Mouse (Mus musculus) MEL (cell line): ENCODE measurements around the gene Chd3. TPM values are rescaled to one million over a fixed set of nuclear protein-coding genes. Genes with fewer than 3 reads are reported as not detected.
A peak's percentile ranks its signal among the peaks of the same experiment; 100 is the strongest.

Experiments
- DNase-seq: peaks from one replicate; pipeline ENCODE4 v3.0.0; 2011; ENCODE audit warnings: low read depth, low spot score
- H3K27ac ChIP-seq: 2 replicates; pipeline ENCODE4 v1.5.1; 2012; ENCODE audit warnings: low read depth, mild to moderate bottlenecking, control low read depth, low read length, moderate library complexity; ENCODE audit not compliant: control insufficient read depth
- H3K27me3 ChIP-seq, 2 experiments: fragments of 150-350 bp in 1 of 2; sonication (generic) in 1 of 2; 2 replicates each; pipeline ENCODE4 v1.6.1; 2012; ENCODE audit warnings: low read length in 2 of 2, mild to moderate bottlenecking in 2 of 2, improper control_type of control experiment in 1 of 2, moderate library complexity in 1 of 2; ENCODE audit not compliant: insufficient read depth in 2 of 2, control insufficient read depth in 1 of 2
- H3K36me3 ChIP-seq, 2 experiments: 2 replicates each; pipeline ENCODE4 v1.6.1; 2012 to 2014; ENCODE audit warnings: low read length in 2 of 2, improper control_type of control experiment in 1 of 2, inconsistent platforms in 1 of 2, mild to moderate bottlenecking in 1 of 2; ENCODE audit not compliant: insufficient read depth in 2 of 2, control insufficient read depth in 1 of 2
- H3K4me1 ChIP-seq, 2 experiments: fragments of 150-350 bp in 1 of 2; sonication (generic) in 1 of 2; 2 replicates each; pipeline ENCODE4 v1.6.1; 2012; ENCODE audit warnings: low read length in 2 of 2, improper control_type of control experiment in 1 of 2, mild to moderate bottlenecking in 1 of 2; ENCODE audit not compliant: insufficient read depth in 2 of 2, control insufficient read depth in 1 of 2
- H3K4me3 ChIP-seq, 2 experiments: fragments of 150-350 bp in 1 of 2; sonication (generic) in 1 of 2; 2 replicates each; pipeline ENCODE4 v1.5.1; 2012; ENCODE audit warnings: low read depth in 2 of 2, low read length in 2 of 2, mild to moderate bottlenecking in 2 of 2, moderate library complexity in 2 of 2, control low read depth in 1 of 2, improper control_type of control experiment in 1 of 2; ENCODE audit not compliant: control insufficient read depth in 1 of 2, insufficient read depth in 1 of 2
- H3K79me2 ChIP-seq: 2 replicates; pipeline ENCODE4 v1.6.1; 2012; ENCODE audit warnings: mild to moderate bottlenecking, low read length, moderate library complexity; ENCODE audit not compliant: control insufficient read depth, poor library complexity, insufficient read depth
- H3K9ac ChIP-seq: 2 replicates; pipeline ENCODE4 v1.6.1; 2012; ENCODE audit warnings: low read depth, mild to moderate bottlenecking, control low read depth, low read length, moderate library complexity; ENCODE audit not compliant: control insufficient read depth, poor library complexity, severe bottlenecking
- H3K9me3 ChIP-seq: fragments of 150-350 bp; sonication (generic); replicated peaks from 2 replicates; pipeline ENCODE4 v1.6.1; 2012; ENCODE audit warnings: mild to moderate bottlenecking, low read length, improper control_type of control experiment, moderate library complexity; ENCODE audit not compliant: insufficient read depth
- BHLHE40 ChIP-seq: IDR thresholded peaks from 2 replicates; pipeline ENCODE4 v1.6.1; 2012; ENCODE audit warnings: low read depth, mild to moderate bottlenecking, inconsistent platforms, low read length, improper control_type of control experiment, borderline replicate concordance
- CHD1 ChIP-seq: IDR thresholded peaks from 2 replicates; pipeline ENCODE4 v1.6.1; 2012; ENCODE audit warnings: low read depth, mild to moderate bottlenecking, inconsistent platforms, low read length, improper control_type of control experiment
- CHD2 ChIP-seq: IDR thresholded peaks from 2 replicates; pipeline ENCODE4 v1.6.1; 2011; ENCODE audit warnings: low read length, improper control_type of control experiment
- CTCF ChIP-seq, 3 experiments: IDR thresholded peaks in 2 of 3; conservative IDR thresholded peaks in 1 of 3; 2 replicates each; pipeline ENCODE4 v1.5.1; 2011 to 2012; ENCODE audit warnings: low read length in 3 of 3, low read depth in 2 of 3, mild to moderate bottlenecking in 2 of 3, improper control_type of control experiment in 1 of 3, inconsistent platforms in 1 of 3, mixed read lengths in 1 of 3, moderate library complexity in 1 of 3; ENCODE audit not compliant: control insufficient read depth in 1 of 3, insufficient read depth in 1 of 3, poor library complexity in 1 of 3, severe bottlenecking in 1 of 3
- E2F4 ChIP-seq: IDR thresholded peaks from 2 replicates; pipeline ENCODE4 v1.6.1; 2011; ENCODE audit warnings: low read depth, low read length, improper control_type of control experiment, borderline replicate concordance
- ELF1 ChIP-seq: IDR thresholded peaks from 2 replicates; pipeline ENCODE4 v1.6.1; 2014; ENCODE audit warnings: low read depth, mild to moderate bottlenecking, inconsistent platforms, low read length, improper control_type of control experiment, moderate library complexity
- EP300 ChIP-seq, 2 experiments: IDR thresholded peaks; 2 replicates each; pipeline ENCODE4 v1.6.1; 2011; ENCODE audit warnings: improper control_type of control experiment in 2 of 2, low read length in 2 of 2, low read depth in 1 of 2, mild to moderate bottlenecking in 1 of 2
- ETS1 ChIP-seq: IDR thresholded peaks from 2 replicates; pipeline ENCODE4 v1.6.1; 2012; ENCODE audit warnings: low read depth, mild to moderate bottlenecking, inconsistent platforms, low read length, improper control_type of control experiment, moderate library complexity
- GATA1 ChIP-seq: IDR thresholded peaks from 2 replicates; pipeline ENCODE4 v1.6.1; 2011; ENCODE audit warnings: low read depth, low read length, improper control_type of control experiment
- HCFC1 ChIP-seq: IDR thresholded peaks from 2 replicates; pipeline ENCODE4 v1.6.1; 2012; ENCODE audit warnings: low read depth, mild to moderate bottlenecking, inconsistent platforms, low read length, improper control_type of control experiment, moderate library complexity
- KAT2A ChIP-seq: conservative IDR thresholded peaks from 2 replicates; pipeline ENCODE4 v1.6.1; 2012; ENCODE audit warnings: low read depth, low read length, improper control_type of control experiment, inconsistent platforms
- MAX ChIP-seq: IDR thresholded peaks from 2 replicates; pipeline ENCODE4 v1.6.1; 2011; ENCODE audit warnings: low read length, improper control_type of control experiment
- MAZ ChIP-seq: IDR thresholded peaks from 2 replicates; pipeline ENCODE4 v1.6.1; 2012; ENCODE audit warnings: low read depth, mild to moderate bottlenecking, inconsistent platforms, low read length, improper control_type of control experiment
- MXI1 ChIP-seq: IDR thresholded peaks from 2 replicates; pipeline ENCODE4 v1.6.1; 2011; ENCODE audit warnings: mild to moderate bottlenecking, low read depth, low read length, improper control_type of control experiment
- MYB ChIP-seq: IDR thresholded peaks from 2 replicates; pipeline ENCODE4 v1.6.1; 2011; ENCODE audit warnings: mild to moderate bottlenecking, low read depth, low read length, improper control_type of control experiment
- MYC ChIP-seq: IDR thresholded peaks from 2 replicates; pipeline ENCODE4 v1.6.1; 2011; ENCODE audit warnings: low read depth, mild to moderate bottlenecking, low read length, improper control_type of control experiment, moderate library complexity
- NELFE ChIP-seq: IDR thresholded peaks from 2 replicates; pipeline ENCODE4 v1.6.1; 2011; ENCODE audit warnings: low read depth, low read length, improper control_type of control experiment
- POLR2A ChIP-seq, 2 experiments: IDR thresholded peaks; 2 replicates each; pipeline ENCODE4 v1.6.1; 2011 to 2012; ENCODE audit warnings: low read length in 2 of 2, mild to moderate bottlenecking in 2 of 2, control low read depth in 1 of 2, improper control_type of control experiment in 1 of 2, low read depth in 1 of 2, moderate library complexity in 1 of 2; ENCODE audit not compliant: control insufficient read depth in 1 of 2, insufficient read depth in 1 of 2, poor library complexity in 1 of 2
- POLR2AphosphoS2 ChIP-seq: IDR thresholded peaks from 2 replicates; pipeline ENCODE4 v1.6.1; 2011; ENCODE audit warnings: low read length, improper control_type of control experiment
- RCOR1 ChIP-seq: IDR thresholded peaks from 2 replicates; pipeline ENCODE4 v1.6.1; 2012; ENCODE audit warnings: low read depth, mild to moderate bottlenecking, inconsistent platforms, low read length, improper control_type of control experiment
- SIN3A ChIP-seq: IDR thresholded peaks from 2 replicates; pipeline ENCODE4 v1.6.1; 2012; ENCODE audit warnings: low read length, improper control_type of control experiment, inconsistent platforms
- TBP ChIP-seq: IDR thresholded peaks from 2 replicates; pipeline ENCODE4 v1.8.0; 2011; ENCODE audit warnings: low read depth, low read length, improper control_type of control experiment
- TCF12 ChIP-seq: IDR thresholded peaks from 2 replicates; pipeline ENCODE4 v1.6.1; 2014; ENCODE audit warnings: low read depth, mild to moderate bottlenecking, inconsistent platforms, low read length, improper control_type of control experiment, moderate library complexity
- ZMIZ1 ChIP-seq: IDR thresholded peaks from 2 replicates; pipeline ENCODE4 v1.6.1; 2012; ENCODE audit warnings: low read depth, mild to moderate bottlenecking, inconsistent platforms, low read length, improper control_type of control experiment, moderate library complexity
- polyA plus RNA-seq, 2 experiments: library from polyadenylated mRNA; stranded (reverse) in 1 of 2; unstranded in 1 of 2; fragments of >175 nt in 1 of 2; fragments of >200 nt in 1 of 2; gene quantifications; 2 replicates each; pipeline versions ENCODE4 v1.2.1 to v1.2.4; 2012; ENCODE audit warnings: low replicate concordance in 2 of 2, low read depth in 1 of 2; ENCODE audit not compliant: insufficient read length in 2 of 2, insufficient read depth in 1 of 2, missing spikeins in 1 of 2
- total RNA-seq: library from RNA; depleted of rRNA; stranded (reverse); fragments of 300-350 nt; gene quantifications from 2 replicates; pipeline ENCODE4 v1.2.3, GENCODE M21; 2012

Chd3 gene
- total and polyA plus RNA-seq, 3 experiments, result 37.3 to 84.9 TPM; not detected in 1

DNA sequence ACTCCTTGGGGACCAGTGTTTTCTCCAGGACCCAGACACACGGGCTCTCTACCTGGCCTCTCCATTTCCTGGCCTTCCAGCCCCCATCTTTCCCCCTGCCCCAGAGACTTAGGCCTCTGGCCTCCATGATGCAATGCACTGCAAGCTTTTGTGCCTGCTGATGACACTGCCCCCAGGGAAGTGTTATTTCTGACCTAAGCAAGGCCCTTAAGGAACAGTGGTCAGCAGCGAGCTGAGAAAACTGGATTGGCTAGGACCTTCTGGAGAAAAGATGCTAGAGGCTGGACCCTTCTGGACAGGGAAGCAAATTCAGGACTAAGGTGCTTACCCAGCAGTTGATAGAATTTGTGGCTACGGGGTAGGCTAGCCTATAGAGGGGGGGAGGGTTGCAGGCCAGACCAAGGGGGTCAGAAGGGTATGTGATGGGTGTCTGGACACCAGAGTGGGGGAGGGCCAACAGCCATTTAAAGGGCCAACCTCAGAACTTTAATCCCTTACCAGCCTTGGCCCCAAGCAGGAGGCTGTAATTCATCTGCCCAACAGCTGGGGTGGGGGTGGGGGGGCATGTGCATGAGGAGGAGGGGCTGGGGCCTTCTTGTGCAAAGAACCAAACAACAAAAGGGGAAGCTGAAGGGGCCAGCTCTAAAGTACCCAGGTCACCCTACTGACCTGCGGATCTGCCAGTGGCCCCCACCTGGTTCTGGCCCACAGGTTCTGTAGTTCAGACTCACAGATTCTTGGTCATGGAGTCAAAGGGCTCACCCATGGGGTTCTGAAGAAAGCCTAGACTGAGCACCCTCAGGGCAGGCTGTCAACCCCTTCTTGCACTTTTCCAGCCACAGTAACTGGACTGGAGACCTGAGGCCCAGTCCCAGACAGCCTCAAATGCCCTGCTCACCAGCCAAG lies 45.5 kb upstream of the Chd3 start:
- Histone ChIP-seq H3K27ac (peak overlapping the region; percentile 91), H3K9me3 (no peaks in the 10 kb centered on the region), H3K79me2 (peaks cover 47% of the 10 kb centered on the region)
- DNase-seq, result peak; percentile 64
- no peak for TF ChIP-seq TBP
- TF ChIP-seq POLR2A (IDR thresholded peaks at IDR 0.05; ENCODE audit: control insufficient read depth in 1 of 2, insufficient read depth in 1 of 2, low read depth in 1 of 2, low read length in 2 of 2, poor library complexity in 1 of 2), result peak in 1 of 2 experiments; percentile 37; a peak in 1 of 4 replicates
- TF ChIP-seq EP300 (IDR thresholded peaks at IDR 0.05; ENCODE audit: low read depth in 1 of 2, low read length in 2 of 2), result peak in 1 of 2 experiments; percentile 59; a peak in 1 of 4 replicates
- peak; percentile 45; the same call in 1 of the 2 replicates for TF ChIP-seq KAT2A
- TF ChIP-seq CHD2, result no peak
- TF ChIP-seq ETS1, result peak; percentile 48; the same call in 1 of the 2 replicates
- TF ChIP-seq MAZ, result peak; percentile 54; the same call in 1 of the 2 replicates
- TF ChIP-seq, all 39 proteins: peak for 5
- Histone ChIP-seq H3K4me3 (peak overlapping the region; percentile 75 to 90), H3K9ac (peak overlapping the region; percentile 85), H3K4me1 (peaks cover 17 to 46% of the 10 kb centered on the region in 2 experiments), H3K27me3 (no peaks in the 10 kb centered on the region), H3K36me3 (peaks cover 0 to 26% of the 10 kb centered on the region in 2 experiments; a peak in 2 of 4 replicates)

DNA sequence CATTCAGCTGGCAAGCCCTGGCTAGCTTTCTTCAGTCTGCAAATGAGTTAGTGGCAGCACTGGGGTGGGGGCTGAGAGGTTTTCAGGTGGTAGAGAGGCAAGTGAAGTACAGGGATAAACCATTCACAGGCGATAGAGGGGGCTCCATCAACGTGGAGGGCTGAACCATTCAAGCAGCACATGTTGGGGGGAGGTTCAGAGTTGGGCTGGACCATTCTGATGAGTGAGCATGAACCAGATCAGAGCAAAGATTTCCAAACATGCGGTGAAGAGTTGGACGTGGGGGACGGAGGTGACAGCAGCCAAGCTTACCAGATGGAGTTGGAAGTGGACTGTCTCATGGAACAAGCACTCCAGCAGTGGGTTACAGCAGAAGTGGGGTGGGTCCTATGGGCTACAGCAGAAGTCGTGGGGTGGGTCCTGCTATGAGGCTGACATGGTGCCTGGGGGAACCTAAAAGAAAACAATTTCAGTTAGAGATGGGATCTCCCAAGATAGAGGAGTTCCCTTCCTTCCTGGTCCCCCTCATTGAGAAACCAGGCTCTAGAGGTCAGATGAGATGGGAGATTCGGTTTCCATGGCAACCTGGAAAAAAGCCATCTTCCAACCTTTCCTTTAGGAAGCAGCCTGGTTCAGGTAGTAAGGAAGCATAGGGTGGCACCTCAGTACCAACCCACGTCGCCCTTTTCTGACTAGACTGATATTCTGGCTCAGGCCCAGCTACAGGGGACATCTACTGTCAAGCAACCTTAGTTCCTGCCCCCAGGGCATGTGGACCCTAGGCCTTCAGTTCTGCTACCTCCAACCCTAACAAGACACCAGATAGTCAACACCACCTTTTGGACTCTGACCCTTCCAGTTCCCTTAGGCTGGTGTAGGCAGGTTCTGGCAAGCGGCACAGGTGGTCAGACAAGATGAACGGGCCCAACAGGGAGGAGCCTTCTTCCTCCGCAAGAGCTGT lies 44.3 kb upstream of the Chd3 start, which contains the start of gene Kdm6b:
TSS of gene Kdm6b (minus strand) at position 455 of the 961 bp plus-strand sequence.
- peak; percentile 82 for TF ChIP-seq SIN3A
- TF ChIP-seq MAX, result peak; percentile 76
- TF ChIP-seq ELF1, result no peak; the same call in 1 of the 2 replicates
- TF ChIP-seq BHLHE40, result peak; percentile 23; the same call in 1 of the 2 replicates
- TF ChIP-seq ZMIZ1, result peak; percentile 37; the same call in 1 of the 2 replicates
- no peak for TF ChIP-seq MYB
- peak in 1 of 2 experiments; percentile 47; a peak in 1 of 4 replicates for TF ChIP-seq EP300 (IDR thresholded peaks at IDR 0.05; ENCODE audit: low read depth in 1 of 2, low read length in 2 of 2)
- no peak for TF ChIP-seq TBP
- peak in 1 of 2 experiments; percentile 4; a peak in 1 of 4 replicates for TF ChIP-seq POLR2A (IDR thresholded peaks at IDR 0.05; ENCODE audit: control insufficient read depth in 1 of 2, insufficient read depth in 1 of 2, low read depth in 1 of 2, low read length in 2 of 2, poor library complexity in 1 of 2)
- 0 out of 2 replicates have a peak, but pooled peaks have one; percentile 13 for TF ChIP-seq NELFE
- TF ChIP-seq MAZ, result peak; percentile 80; the same call in 1 of the 2 replicates
- TF ChIP-seq POLR2AphosphoS2, result no peak; the same call in 1 of the 2 replicates
- peak; percentile 84 for TF ChIP-seq MXI1
- 0 out of 2 replicates have a peak, but pooled peaks have one; percentile 23 for TF ChIP-seq TCF12
- TF ChIP-seq GATA1, result no peak
- peak; percentile 68 for TF ChIP-seq HCFC1
- TF ChIP-seq RCOR1, result 0 out of 2 replicates have a peak, but pooled peaks have one; percentile 9
- TF ChIP-seq CTCF (IDR thresholded peaks at IDR 0.05 in 2 of 3, conservative IDR thresholded peaks at IDR 0.05 in 1 of 3; ENCODE audit: control insufficient read depth in 1 of 3, insufficient read depth in 1 of 3, low read depth in 2 of 3, low read length in 3 of 3, poor library complexity in 1 of 3, severe bottlenecking in 1 of 3), result no peak
- 0 out of 2 replicates have a peak, but pooled peaks have one; percentile 47 for TF ChIP-seq E2F4
- TF ChIP-seq CHD1, result peak; percentile 99
- TF ChIP-seq ETS1, result no peak; the same call in 1 of the 2 replicates
- peak; percentile 87 for TF ChIP-seq MYC
- peaks cover 17 to 41% of the 10 kb centered on the region in 2 experiments for H3K4me1 ChIP-seq
- H3K27ac ChIP-seq, result peak within 1 kb of the TSS; percentile 91
- H3K79me2 ChIP-seq, result peaks cover 54% of the 10 kb centered on the region
- DNase-seq, result peak; percentile 85
- H3K27me3 ChIP-seq, result no peaks in the 10 kb centered on the region
- peaks cover 0 to 26% of the 10 kb centered on the region in 2 experiments; a peak in 2 of 4 replicates for H3K36me3 ChIP-seq
- peak within 1 kb of the TSS; percentile 79 to 90 for H3K4me3 ChIP-seq
- H3K9ac ChIP-seq, result peak within 1 kb of the TSS; percentile 87
- no peaks in the 10 kb centered on the region for H3K9me3 ChIP-seq
